Mouse (Mus musculus): Measurements from ENCODE around the gene Mcidas.

Gene Mcidas

GRCm38 (mm10) chr13:112993531-112994152 is at the start of gene Mcidas:
TSS of gene Mcidas (plus strand) at chr13:112993845.
- under 1% methylated on average over 63 of the region's 63 CpGs for WGBS

GRCm38 (mm10) chr13:112945312-112945711 is 48.3 kb upstream of the Mcidas start:
- 61% methylated on average over 9 of the region's 9 CpGs for WGBS

- WGBS = 72% methylated on average over 6 of the region's 6 CpGs
These were observed 47.7 kb upstream of the Mcidas start for GRCm38 (mm10) chr13:112945900-112946299.

GRCm38 (mm10) chr13:112954067-112954466 is 39.6 kb upstream of the Mcidas start:
- WGBS = 59% methylated on average over 8 of the region's 8 CpGs

GRCm38 (mm10) chr13:112963081-112963480 is 30.6 kb upstream of the Mcidas start:
- 91% methylated on average over 5 of the region's 5 CpGs for WGBS

GRCm38 (mm10) chr13:112964421-112964820 is 29.2 kb upstream of the Mcidas start:
- 95% methylated on average over 12 of the region's 12 CpGs for WGBS

- WGBS = 97% methylated on average over 5 of the region's 5 CpGs
These were observed 26.4 kb upstream of the Mcidas start for GRCm38 (mm10) chr13:112967267-112967666.

- WGBS = 44% methylated on average over 10 of the region's 10 CpGs
These were observed 16.9 kb upstream of the Mcidas start for GRCm38 (mm10) chr13:112976720-112977119.

GRCm38 (mm10) chr13:112985605-112986450 is 7.8 kb upstream of the Mcidas start:
- WGBS = 56% methylated on average over 18 of the region's 18 CpGs

GRCm38 (mm10) chr13:112986451-112986950 is 7.1 kb upstream of the Mcidas start:
- 10% methylated on average over 17 of the region's 17 CpGs for WGBS

- WGBS = under 1% methylated on average over 47 of the region's 47 CpGs
These were observed 6.1 kb upstream of the Mcidas start, which contains the start of gene Ccno for GRCm38 (mm10) chr13:112987532-112987943. TSS of gene Ccno (plus strand) at chr13:112987802.

GRCm38 (mm10) chr13:112987991-112988390 is 5.7 kb upstream of the Mcidas start:
- WGBS = under 1% methylated on average over 39 of the region's 39 CpGs

GRCm38 (mm10) chr13:112988866-112989265 is 4.8 kb upstream of the Mcidas start:
- WGBS = 1% methylated on average over 19 of the region's 19 CpGs

GRCm38 (mm10) chr13:112989541-112989940 is 4.1 kb upstream of the Mcidas start:
- 4% methylated on average over 23 of the region's 23 CpGs for WGBS

GRCm38 (mm10) chr13:112990346-112990745 is 3.3 kb upstream of the Mcidas start:
- WGBS = 40% methylated on average over 4 of the region's 4 CpGs

GRCm38 (mm10) chr13:112994191-112994590 is 546 bp downstream of the Mcidas start:
- WGBS = 1% methylated on average over 25 of the region's 25 CpGs

- 53% methylated on average over 4 of the region's 4 CpGs for WGBS
These were observed 2.8 kb downstream of the Mcidas start for GRCm38 (mm10) chr13:112996407-112996806.

- 73% methylated on average over 6 of the region's 6 CpGs for WGBS
These were observed 3.7 kb downstream of the Mcidas start for GRCm38 (mm10) chr13:112997369-112997768.

- 1% methylated on average over 46 of the region's 46 CpGs for WGBS
These were observed 5.0 kb downstream of the Mcidas start for GRCm38 (mm10) chr13:112998427-112999201.

- whole genome bisulfite sequencing = 82% methylated on average over 3 of the region's 3 CpGs
These were observed 6.4 kb downstream of the Mcidas start for GRCm38 (mm10) chr13:113000090-113000489.

- 82% methylated on average over 9 of the region's 9 CpGs for WGBS
These were observed 7.1 kb downstream of the Mcidas start for GRCm38 (mm10) chr13:113000576-113001318.

Data from cerebral cortex, adult 2 months (tissue).